Mouse (Mus musculus): ENCODE results near the gene Apba2.

Apba2 gene

DNA sequence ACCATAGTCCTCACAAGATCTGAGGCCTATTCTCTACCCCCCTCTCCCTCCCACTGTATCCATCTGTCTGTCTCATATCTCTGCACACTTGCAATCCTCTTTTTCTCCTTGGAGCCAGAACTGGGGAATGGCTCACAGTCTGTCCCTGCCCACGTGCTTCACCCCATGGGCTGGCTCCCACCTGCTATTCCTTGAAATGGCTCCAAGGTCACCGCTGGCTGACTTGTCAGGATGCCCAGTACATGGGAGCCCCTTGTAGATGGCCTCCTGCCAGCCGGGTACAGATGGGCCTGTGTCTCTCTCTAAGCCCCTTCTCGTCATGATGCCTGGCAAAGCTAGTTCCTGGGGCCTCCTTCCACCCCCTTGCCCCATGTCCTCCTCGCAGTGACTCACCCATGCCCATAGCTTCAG, 226.7 kb downstream of the Apba2 start:
- DNase-seq (ENCODE audit: low read depth): no peak

DNA sequence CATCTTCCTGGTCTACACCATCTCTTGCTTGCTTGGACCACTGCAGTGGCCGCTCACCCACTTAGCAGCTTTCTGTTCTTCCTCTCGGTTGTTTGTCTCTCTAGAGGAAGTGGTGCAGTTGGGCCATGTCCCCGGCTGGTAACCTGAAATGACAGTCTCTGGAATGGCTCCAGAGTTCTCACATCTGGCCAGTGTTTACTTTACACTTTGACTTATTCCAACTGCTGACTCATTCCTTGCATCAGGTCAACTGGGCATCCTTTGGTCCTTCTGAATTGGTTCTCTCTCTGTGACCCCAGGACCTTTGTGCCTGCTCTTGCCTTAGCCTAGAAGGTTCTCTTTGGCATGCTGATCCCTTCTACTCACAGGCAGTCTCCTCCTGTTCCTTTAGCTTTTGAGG, 227.3 kb downstream of the Apba2 start:
- no peak for DNase-seq (ENCODE audit: low read depth)

DNA sequence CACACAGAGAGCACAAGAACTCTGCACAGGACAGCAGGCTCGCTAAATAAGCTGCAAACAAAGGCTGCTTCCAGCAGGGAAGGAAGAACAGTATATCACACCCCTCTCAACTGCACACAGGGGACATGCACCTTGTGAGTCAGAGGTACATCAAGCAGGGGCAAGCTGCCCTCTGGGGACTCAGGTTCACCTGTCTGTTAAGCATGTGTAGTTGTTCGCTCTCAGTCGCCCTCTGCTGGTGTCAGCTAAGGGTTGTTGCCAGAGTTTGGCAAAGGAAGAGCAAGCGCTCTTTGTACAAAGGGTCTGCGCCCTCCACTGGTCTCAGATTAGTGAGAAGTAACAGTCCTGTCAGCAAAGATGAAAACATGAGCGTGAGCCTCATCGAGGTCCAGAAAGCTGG, 228.3 kb downstream of the Apba2 start:
- DNase-seq (ENCODE audit: low read depth): peak; percentile 48

DNA sequence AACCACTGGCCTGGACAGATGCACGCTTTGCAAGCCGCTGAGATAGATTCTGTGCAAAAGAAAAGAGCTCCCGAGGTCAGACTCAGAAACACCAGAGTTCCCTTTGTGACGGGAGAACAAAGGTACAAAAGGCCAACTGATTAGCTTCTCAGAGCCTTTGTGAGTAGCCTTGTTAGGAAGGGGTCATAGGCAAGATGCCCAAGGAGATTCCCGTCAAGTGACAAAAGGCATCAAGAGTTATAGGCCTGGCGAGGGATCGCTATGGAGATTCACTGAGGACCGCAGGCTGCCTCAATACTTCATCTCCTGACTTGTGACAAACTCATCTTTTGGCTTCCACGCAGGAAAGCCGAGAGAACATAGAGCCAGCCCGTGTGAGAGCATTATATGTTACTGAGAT, 237.6 kb downstream of the Apba2 start:
- DNase-seq (ENCODE audit: low read depth): no peak

DNA sequence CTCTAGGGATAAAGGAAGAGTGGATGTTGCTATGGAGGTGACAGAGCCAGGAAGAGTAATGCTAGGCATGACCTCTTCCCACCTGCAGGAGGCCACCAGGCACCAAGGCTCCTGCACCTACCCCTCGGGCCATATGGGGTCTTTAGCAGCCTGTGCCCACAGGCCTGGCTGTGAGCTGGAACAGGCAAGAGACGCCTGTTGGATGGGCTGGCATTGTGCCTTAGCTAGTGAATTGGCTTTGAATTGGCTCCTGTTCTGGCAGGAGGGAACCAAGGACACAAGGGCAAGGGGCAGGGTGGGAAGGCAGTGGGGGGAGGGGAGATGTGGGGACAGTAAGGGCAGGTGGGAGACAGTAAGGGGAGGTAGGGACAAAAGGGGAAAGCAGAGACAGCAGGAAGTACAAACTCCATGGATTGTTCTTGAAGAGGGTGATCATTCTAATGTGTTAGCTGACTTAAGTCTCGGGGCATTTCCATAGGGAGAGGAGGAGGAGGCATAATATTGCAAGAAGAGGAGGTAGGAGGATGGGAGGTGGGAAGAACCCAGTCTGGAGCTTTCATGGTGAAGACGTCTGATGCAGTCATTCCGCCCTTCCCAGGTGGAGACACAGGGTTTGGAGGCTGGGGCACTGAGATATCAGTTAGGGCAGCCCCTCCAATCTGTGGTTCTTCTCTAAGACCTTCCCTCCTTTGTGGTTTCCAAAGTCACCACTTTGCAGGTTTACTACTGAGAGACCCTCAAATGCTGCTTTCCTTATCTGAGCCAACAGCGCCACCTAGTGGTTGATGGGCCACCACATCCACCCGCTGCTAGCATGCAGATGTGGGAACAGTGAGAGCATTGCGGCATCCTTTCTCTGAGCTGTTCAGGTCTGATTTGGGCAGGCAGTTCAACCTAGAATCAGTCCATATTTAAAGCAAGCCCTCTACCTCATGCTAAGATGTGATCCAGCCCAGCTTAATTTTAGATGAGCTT, 240.1 kb downstream of the Apba2 start:
- DNase-seq (ENCODE audit: low read depth): peak; percentile 79

DNA sequence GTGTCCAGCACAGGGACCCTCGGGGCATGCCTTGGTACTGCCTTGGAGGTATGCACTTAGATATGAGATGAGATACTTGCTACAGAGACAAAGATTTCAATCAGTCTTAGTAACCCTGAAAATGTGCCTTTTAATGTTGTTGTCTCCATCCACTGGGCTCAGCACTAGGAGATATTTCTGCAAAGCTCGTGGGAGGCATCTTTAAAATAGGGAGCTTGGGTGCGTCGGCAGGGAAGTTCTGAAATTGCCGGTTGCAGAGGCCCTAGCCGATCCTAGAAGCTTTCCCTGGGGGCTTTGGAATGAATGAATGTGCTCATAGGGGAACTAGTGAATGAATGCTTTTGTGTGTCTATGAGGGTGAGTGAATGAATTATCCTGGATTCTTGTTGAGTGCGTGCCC, 242.1 kb downstream of the Apba2 start:
- no peak for DNase-seq (ENCODE audit: low read depth)

DNA sequence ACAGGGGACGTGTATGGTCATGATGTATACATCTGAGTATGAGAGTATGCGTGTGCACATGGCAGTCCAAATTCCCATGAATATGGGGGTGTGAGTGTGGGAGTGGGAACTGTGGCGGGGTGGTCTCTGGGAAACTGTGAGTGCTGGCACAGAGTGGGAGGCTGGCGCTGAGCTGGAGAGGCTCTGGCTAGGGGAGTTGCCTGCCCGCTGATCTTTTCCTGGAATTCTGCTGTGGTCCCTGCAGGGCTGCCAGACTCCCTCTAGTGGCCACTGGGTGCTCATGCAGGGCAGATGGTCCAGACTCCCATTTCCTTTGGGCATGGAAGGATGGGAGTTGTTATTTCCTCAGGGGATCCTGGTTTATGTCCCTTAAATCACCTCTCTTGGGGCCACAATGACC, 250.0 kb downstream of the Apba2 start:
- peak; percentile 78 for DNase-seq (ENCODE audit: low read depth)

DNA sequence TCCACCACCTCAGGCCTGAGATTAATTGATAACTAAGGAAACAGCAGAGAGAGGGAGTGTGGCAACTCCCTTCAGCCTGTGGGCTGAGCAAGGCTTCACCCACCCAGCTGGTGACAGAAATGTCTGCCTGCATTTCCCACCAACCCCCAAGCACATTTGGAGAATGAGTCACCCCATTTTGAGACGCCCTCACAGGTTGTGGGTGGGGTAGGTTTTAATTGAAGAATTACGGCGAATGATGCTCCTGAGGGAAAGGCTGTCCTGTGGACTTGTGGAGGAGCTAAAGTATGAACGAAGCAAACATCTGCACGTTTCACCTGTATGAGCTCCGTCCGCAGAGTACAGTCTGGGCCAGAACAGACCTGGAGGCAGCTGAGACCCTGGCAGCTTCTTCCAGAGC, 250.6 kb downstream of the Apba2 start:
- DNase-seq (ENCODE audit: low read depth): no peak

DNA sequence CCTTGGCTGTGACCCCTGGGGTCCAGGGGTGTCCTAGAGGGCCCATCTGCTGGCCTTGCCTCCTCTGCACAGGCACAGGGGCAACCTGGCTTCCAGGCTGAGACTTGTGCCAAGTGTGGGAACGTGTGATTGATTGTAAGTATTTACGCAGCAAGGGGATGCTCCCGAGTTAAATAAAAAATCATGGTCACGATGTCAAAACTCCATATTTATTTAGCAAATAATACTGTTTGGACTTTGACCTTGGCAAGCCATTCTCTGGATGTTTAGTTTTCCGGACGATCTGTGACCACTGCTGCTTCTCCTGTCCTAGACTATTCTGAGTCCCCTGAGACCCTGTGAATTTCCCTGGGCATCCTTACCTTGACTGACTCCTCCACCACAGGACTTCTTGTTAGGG, 252.2 kb downstream of the Apba2 start:
- DNase-seq (ENCODE audit: low read depth): no peak

DNA sequence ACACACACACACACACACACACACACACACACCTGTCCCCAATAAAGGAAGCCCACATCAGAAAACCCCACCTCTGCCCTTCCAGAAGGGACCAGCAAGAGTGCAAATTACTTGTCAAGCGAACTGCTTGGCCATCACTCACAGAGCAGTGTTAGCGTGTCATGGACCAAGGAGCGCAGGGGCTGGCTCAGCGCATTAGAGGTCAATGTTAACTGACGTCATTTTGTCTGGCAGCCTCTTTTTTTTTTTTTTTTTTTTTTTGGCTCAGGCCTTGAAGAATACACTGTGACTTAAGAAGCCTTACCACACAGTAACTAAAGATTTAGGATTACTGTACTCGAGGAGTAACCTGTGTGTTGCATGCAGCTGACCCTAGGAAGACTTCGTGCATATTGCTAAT, 252.7 kb downstream of the Apba2 start:
- no peak for DNase-seq (ENCODE audit: low read depth)

DNA sequence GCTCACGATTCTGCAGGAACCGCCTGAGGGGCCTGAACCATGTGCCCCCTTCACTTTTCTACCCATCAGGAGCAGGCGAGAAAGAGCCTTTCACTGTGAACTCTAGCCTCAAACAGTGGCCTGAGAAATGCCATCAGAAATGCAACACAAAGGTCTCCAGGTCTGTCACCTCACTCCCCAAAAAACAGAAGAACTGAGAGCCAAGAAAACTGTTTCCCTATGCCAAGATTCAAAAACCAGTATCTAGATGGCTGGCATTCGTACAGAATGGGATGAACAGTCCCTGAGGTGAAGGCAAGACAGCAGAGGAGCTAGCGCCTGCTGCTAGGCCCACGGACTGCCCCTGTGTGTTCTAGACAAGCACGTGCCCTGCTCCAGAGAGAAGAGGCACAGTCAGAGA, 253.6 kb downstream of the Apba2 start:
- no peak for DNase-seq (ENCODE audit: low read depth)

DNA sequence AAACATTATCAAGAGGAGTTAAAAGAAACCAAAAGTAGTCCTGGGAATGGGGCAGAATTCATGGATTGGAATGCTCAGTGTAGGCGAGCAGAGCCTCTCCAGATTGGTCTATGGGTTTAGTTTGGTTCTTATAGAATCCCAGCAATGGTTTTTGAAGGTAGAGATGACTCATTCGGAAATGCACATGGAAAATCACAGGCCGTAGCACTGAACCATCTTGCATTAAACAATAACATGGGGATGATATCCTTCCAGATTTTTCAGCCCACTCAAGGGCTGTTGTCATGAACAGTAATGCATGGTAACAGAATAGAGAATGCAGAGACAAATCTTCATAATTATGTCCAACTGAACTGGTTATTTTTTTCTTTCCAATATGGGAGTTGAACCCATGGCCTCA, 264.1 kb downstream of the Apba2 start:
- no peak for DNase-seq (ENCODE audit: low read depth)

DNA sequence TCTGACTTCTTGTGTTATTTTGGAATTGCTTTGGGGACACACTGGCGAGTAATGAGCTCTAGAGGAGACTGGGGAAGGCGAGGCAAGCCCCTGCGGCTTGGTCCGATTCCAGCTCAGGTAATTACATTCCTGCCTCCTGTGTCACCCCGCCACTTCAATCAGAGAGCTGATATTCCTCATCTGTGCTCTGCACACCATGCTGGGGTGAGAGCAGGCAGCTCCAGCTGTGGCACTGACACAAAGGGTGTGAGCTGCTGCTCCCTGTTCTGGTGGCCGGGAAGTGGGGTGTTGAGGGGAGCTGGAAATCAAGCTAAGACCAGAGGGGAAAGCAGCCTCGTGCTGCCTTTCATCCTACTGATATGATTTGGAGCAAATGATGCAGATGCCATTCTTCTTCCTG, 268.3 kb downstream of the Apba2 start:
- DNase-seq (ENCODE audit: low read depth): no peak

DNA sequence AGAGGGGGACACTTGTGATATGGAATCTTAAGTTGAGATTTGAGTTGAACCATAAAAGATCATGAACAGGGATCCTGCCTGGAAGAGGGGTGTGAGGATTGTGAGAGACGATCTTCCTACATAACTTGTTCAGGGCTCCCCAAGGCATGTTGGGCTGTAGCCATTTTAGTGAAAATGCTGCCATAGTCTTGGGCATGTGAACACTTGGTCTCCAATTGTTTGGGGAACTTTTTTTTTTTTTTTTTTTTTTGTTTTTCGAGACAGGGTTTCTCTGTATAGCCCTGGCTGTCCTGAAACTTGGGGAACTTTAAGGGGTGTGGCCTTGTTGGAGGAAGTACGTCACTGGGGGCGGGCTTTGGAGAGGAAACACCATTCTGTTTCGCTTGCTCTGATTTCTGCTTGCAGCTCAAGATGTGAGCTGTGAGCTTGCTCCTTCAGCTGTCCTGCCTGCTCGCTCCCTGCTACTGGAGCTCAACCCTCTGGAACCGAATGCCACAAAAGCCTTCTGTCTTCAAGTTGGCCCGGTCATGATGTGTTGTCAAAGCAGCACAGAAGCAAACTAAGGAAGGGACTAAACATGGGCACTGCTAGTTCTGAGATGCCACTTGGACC, 269.4 kb downstream of the Apba2 start:
- DNase-seq (ENCODE audit: low read depth): peak; percentile 37

DNA sequence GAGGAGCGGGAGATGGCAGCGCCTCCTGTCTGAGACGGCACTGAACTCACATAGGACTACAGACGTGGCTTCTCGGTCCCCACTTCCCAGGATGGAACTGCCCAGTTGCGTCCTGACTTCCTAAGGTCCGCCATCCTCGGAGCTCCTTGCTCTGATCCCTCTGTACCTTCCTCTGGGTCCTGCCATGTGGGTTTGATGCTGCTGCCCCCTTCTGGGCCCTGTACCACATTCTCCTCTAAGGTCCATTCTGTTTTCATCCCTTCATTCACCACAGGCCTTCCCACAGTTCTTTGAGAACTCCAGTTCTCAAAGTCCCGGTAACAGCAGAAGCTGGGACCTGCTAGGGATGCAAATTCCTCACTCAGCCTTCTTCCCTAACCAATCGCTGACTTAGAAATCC, 272.0 kb downstream of the Apba2 start:
- peak; percentile 3 for DNase-seq (ENCODE audit: low read depth)

DNA sequence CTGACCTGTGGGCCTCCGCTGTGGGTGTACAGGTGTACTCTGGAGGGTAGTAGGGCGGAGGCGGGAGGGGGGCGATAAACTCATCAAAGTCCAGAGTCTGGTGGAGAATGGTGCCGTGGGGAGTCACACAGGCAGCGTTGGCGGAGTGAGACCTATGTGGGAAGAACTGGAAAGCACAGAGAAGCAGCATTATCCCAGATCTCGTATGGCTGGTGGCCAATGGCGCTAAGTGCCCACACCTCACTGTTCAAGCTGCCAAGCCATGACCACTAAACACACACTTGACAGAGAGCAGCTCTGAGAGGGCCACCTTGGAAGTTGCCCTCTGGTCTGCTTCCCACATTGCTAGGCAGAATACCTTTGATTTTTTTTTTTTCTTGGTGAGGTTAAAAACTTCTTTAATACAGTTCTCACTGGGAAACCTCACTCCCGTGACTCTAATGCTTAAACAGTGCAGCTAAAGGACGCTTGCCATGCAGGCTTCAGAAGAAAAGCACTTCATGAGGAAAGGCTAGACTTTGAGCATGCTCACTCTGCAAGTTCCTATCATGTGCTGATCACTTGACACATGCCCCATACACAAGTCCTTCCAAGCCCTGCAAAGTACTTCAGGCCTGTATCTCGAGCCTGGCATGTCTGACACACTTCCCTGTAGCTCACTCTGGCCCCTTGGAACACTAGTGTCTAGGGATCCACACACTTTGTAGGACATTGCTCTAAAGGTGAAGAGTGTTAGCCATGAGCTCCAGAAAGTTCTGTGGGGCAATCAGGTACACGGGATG, 275.4 kb downstream of the Apba2 start:
- DNase-seq (ENCODE audit: low read depth): no peak

DNA sequence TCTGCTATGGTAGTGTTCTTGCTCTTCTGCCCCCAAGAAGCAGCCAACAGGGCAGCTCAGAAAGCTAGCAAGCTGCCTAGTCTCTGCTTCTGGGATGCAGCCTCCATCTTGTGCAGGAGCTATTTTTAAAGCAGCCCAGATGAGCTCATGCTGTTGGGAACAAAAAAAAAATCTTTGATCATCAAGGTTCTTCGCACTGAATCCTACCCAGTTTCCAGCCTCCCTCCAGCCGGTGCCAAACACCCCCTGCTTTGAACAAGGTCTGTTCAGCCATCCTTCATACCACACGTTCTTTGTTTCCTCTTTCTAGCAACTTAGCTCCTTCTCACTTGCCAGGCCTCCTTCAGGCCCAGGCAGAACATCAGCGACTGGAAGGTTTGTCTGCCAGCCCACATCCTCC, 278.0 kb downstream of the Apba2 start:
- no peak for DNase-seq (ENCODE audit: low read depth)

DNA sequence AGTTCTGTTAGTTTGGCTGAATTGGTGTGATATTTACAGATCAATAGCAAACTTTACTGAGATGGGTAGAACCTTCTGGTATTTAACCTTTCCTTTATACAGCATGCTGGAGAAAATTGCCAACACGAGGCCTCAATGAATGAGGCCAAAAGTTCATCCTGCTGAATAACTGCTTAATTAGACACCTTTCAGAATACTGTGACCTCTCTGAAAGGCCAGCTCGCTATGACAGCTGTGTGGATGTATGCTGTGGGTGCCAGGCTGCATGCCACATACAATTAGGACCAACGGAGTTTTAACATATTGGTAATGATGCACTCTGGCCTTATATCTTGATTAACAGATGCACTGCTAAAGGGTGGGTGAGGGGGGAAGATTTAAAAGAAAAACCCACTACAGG, 283.5 kb downstream of the Apba2 start:
- no peak for DNase-seq (ENCODE audit: low read depth)

DNA sequence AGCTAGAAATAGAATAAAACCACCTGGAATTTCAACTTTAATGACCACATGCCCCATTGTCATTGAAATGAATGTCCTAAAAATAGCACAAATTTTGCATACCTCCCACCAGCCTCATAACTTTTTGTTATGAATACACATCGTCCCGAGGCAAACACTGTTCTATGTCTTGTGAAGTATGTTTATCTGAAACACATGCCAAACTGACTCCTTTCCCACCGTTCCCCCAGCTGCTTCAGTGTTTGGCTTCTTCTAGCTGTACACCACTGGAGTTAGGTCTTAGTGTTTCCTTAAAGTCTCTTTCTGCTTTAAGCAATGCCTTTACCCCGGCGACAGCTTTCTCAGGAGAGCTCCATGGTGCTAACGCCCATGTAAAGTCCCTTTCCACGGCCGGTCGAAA, 289.6 kb downstream of the Apba2 start:
- DNase-seq (ENCODE audit: low read depth): no peak

DNA sequence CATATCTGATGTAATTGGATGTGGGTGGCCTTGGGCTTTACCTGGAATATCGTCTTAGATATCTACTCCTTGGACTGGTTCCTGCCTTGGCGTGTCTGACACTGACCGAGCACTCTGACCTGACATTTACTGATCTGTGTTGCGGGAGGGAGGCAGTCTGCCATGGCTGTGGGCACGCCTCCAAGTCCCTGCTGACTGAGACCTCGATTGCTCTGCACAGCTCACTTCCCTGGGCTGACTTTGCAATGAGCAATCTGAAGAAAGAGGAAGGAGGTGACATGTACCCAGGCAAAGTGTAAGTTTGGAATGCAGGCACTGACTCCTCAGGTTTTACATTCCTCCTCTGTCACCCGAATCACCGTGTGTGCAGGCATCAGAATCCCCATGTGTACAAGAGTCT, 290.5 kb downstream of the Apba2 start:
- DNase-seq (ENCODE audit: low read depth): no peak

DNA sequence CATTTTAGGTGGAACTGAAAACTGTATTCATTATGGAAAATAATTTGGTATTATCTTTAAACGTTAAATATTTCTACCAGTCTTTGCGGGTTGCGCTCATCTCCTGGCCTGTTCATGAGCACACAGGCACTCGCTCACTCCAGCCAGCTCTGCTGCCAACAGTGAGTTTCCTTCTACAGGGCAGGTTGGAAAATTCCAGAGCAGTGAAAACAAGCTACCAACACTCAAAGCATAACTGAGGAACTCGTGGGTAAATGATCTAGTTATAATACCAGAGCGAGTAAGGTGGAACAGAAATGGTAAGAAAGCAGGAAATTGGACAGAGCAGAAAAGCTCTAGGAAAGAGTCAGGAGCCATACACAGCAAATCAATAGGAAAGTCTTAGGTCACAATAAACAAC, 294.0 kb downstream of the Apba2 start:
- DNase-seq (ENCODE audit: low read depth): no peak
